Mouse (Mus musculus) thymus, postnatal 10 days (tissue): Measurements from ENCODE around the gene Ftcd.

Source experiments
- DNase-seq, 2 experiments: peaks; one replicate each; pipeline ENCODE4 v3.0.0; 2021; ENCODE audit warnings: low spot score in 2 of 2

The Ftcd gene

GRCm38 (mm10) chr10:76612473-76612872, 37.0 kb downstream of the Ftcd start:
- no peak for DNase-seq

DNA sequence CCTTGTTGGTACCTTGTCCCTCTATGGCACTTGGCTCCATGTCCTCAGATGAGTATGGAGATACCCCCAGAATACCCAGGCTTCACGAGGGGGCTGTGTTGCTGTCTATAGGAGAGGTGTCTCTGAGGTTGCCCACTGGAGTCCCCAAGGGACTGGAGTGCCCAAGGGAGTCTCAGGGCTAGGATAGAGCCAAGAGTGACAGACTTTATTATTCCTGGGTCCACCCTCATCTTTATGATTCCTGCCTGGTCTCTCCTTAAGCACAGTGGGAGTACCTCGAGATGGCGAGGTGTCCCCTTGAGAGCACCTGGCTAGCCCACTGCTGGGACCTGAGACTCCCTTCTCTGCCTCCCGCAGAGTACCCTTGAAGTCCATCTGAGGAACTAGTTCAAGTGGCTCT, 47.0 kb downstream of the Ftcd start:
- no peak for DNase-seq

DNA sequence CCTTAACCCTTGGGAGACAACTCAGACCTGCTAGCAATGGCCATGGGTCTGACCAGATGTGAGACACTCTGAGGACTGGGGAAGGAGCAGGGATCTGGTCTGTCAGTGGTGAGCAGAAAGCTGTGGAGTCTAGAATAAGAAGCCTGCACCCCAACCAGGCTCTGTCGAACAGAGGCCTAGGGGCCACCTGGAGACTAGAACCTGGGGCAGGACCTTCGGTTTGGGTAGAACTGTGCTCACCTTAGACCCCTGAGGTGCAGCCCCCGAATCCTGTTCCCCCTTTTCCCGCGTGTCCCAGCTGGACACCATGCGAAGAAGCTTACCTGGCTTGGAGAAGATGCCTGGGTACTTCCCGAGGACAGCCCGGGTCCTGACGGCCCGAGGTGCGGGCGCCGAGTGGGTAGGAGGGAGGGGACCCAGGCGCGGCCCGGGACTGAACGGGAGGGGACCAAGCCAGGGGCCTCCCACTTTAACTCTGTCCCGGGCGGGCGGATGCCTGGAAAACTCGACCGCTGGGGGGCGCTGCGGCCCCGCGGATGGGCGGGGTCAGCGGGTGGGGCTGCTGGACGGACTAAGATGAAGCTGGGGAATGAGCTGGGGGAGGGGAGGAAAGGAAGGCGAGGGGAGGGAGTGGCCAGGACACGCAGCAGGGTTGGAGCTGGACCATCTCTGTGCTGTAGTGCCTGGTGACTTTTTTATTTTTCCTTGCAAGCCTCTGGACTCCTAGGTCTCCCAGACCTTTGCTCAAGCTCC, 47.7 kb downstream of the Ftcd start, which contains the start of gene Col6a2:
TSS of gene Col6a2 (minus strand) at position 703 of the 753 bp plus-strand sequence.
- peak; percentile 18 to 64 for DNase-seq

DNA sequence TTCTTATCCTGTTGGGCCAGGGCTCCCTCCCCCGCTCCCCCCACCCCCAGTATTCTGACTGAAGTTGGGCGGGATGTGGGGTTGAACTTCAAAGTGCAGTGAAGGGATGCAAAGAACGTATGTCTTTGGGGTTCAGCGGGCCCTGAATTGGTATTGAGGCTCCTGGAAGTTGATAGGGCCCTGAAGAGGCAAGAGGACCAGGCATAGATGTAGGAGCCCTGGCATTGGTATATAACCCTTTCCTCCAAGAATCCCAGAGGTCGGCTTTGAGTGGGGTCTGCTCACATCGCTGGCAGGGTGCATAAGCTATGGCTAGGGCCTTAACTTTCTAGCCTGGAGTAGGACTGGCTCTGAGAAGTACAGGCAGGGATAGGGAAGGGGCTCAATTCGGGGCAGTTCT, 48.3 kb downstream of the Ftcd start:
- no peak for DNase-seq

- DNase-seq: no peak
Observed at GRCm38 (mm10) chr10:76624903-76625302, 49.5 kb downstream of the Ftcd start.

DNA sequence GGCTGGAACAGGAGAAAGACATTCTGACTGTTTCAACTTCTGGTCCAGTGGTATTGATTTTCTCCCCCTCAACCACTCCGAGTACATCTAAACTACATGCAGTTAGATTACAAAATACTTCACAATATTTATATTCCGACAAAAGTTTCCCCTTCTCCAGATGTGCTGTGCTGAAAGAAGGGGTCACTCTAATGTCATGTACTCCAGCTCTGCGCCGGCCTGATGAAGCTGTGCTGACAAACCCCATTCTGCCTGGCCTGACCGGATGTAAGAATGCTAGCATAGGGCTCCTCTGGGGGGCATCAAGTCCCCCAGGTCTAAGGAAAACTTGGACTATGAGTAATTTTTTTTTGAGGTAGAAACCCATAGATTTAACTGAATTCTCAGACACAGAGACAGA, 52.3 kb downstream of the Ftcd start:
- no peak for DNase-seq

- no peak for DNase-seq
Observed at GRCm38 (mm10) chr10:76630657-76631056, 55.2 kb downstream of the Ftcd start.

GRCm38 (mm10) chr10:76632630-76633029, 57.2 kb downstream of the Ftcd start:
- DNase-seq: no peak

- no peak for DNase-seq
Observed at GRCm38 (mm10) chr10:76634094-76634571, 58.7 kb downstream of the Ftcd start.

DNA sequence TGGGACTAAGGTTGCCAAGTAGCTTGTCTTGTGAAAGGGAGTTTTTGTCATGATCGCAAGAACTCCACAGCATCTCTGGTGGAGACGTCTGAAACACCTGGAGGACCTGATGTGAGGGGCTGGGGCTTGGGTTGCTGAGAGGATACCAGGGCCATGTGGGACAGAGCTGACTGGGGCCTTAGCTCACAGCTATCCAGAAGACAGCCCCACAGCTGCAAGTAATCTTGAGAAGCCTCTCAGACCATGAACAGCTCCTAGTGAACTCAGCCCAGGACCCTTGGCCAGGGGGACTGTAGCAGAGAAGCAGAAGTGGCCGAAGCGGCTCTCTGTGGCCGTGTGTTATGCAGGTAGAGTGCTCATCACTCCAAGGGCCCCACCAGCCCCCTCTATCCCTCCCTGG, 59.1 kb downstream of the Ftcd start:
- no peak for DNase-seq

GRCm38 (mm10) chr10:76636026-76636425, 60.6 kb downstream of the Ftcd start:
- DNase-seq: no peak

- no peak for DNase-seq
Observed at GRCm38 (mm10) chr10:76636601-76637000, 61.2 kb downstream of the Ftcd start.
